Comparison of ENCODE assay signal across 9 mouse cellular contexts in genomic region chr12:77638266-77638665, GRCm38 (mm10).
A peak's percentile ranks its signal among the peaks of the same experiment; 100 is the strongest.
DNase-seq lines count a peak whose midpoint lies in the region; ATAC-seq and TF ChIP-seq lines count a peak whose summit lies in the region.
"Had no signal": no experiment of that assay in that cellular context is flagged by ENCODE, and none has a peak within 500 bp of the region (broad histone marks: within the 10 kb centered on the region; RNA-seq: fewer than 3 reads in every experiment).

No protein-coding gene starts in this region.

- no peaks in the 10 kb centered on the region for H3K9me3 ChIP-seq in midbrain, embryonic 14.5 days (ENCODE audit: control insufficient read depth, low read length)
- H3K9me3 ChIP-seq in midbrain, embryonic 10.5 days (replicated peaks), result no peaks in the 10 kb centered on the region
- no peaks in the 10 kb centered on the region for H3K9me3 ChIP-seq in intestine, embryonic 15.5 days

- H3K4me2 ChIP-seq in midbrain, embryonic 14.5 days (ENCODE audit: low read length), result no peak overlapping the region
- H3K4me2 ChIP-seq in intestine, embryonic 15.5 days (replicated peaks), result no peak overlapping the region

- no peak overlapping the region for H3K27ac ChIP-seq in midbrain, embryonic 14.5 days (replicated peaks; ENCODE audit: low read depth, low read length)
- H3K27ac ChIP-seq in midbrain, embryonic 10.5 days (replicated peaks), result no peak overlapping the region
- no peak overlapping the region for H3K27ac ChIP-seq in intestine, embryonic 15.5 days
- H3K27ac ChIP-seq: liver, embryonic 14.5 days had no signal

- no peak overlapping the region for H3K9ac ChIP-seq in midbrain, embryonic 14.5 days (replicated peaks; ENCODE audit: low read length)
- H3K9ac ChIP-seq in intestine, embryonic 15.5 days, result no peak overlapping the region
- H3K9ac ChIP-seq: liver, embryonic 14.5 days had no signal

- H3K27me3 ChIP-seq in midbrain, embryonic 14.5 days (ENCODE audit: control insufficient read depth, insufficient read depth, low read length), result no peaks in the 10 kb centered on the region
- no peaks in the 10 kb centered on the region for H3K27me3 ChIP-seq in midbrain, embryonic 10.5 days (ENCODE audit: low read depth, poor library complexity, severe bottlenecking)
- no peaks in the 10 kb centered on the region for H3K27me3 ChIP-seq in intestine, embryonic 15.5 days (replicated peaks)

- intact Hi-C loops in left cerebral cortex, postnatal 4 days (cut with DNase I), result no loop called here

- no peaks in the 10 kb centered on the region for H3K36me3 ChIP-seq in midbrain, embryonic 14.5 days (ENCODE audit: control insufficient read depth, insufficient read depth, low read length)
- no peaks in the 10 kb centered on the region for H3K36me3 ChIP-seq in midbrain, embryonic 10.5 days
- H3K36me3 ChIP-seq in intestine, embryonic 15.5 days, result no peaks in the 10 kb centered on the region

- no peak for ATAC-seq in midbrain, embryonic 14.5 days (ENCODE audit: low FRiP score, low TSS enrichment)
- no peak for ATAC-seq in intestine, embryonic 15.5 days

- TF ChIP-seq CTCF in brain, embryonic 14.5 days (IDR thresholded peaks at IDR 0.05; ENCODE audit: borderline replicate concordance, extremely low read depth, insufficient read depth, insufficient read length), result no peak

- H3K4me3 ChIP-seq in midbrain, embryonic 14.5 days (replicated peaks; ENCODE audit: low read depth, low read length), result no peak overlapping the region
- H3K4me3 ChIP-seq in midbrain, embryonic 10.5 days, result no peak overlapping the region
- H3K4me3 ChIP-seq in intestine, embryonic 15.5 days (replicated peaks), result no peak overlapping the region

- 71% methylated on average over 7 of the region's 7 CpGs for WGBS in midbrain, embryonic 14.5 days
- WGBS in midbrain, embryonic 10.5 days, result 80% methylated on average over 7 of the region's 7 CpGs
- 50% methylated on average over 7 of the region's 7 CpGs for WGBS in intestine, embryonic 15.5 days

- peak; percentile 26 for DNase-seq in midbrain, embryonic 14.5 days
- no peak for DNase-seq in midbrain, embryonic 10.5 days (ENCODE audit: low spot score)
- peak; percentile 61 for DNase-seq in brain, embryonic 14.5 days (ENCODE audit: low read depth)
- DNase-seq in gastrocnemius, postnatal 25 days, result peak; percentile 46
- peak; percentile 83 for DNase-seq in left cerebral cortex, postnatal 4 days
- no peak for DNase-seq in thymus, postnatal 4 days
- DNase-seq in spleen, postnatal 10 days (ENCODE audit: low spot score in 2 of 2), result no peak

- TF ChIP-seq POLR2A in brain, embryonic 14.5 days (IDR thresholded peaks at IDR 0.05; ENCODE audit: borderline replicate concordance, extremely low read depth, insufficient read depth, insufficient read length, poor library complexity, severe bottlenecking), result no peak

- H3K4me1 ChIP-seq in midbrain, embryonic 14.5 days (ENCODE audit: control insufficient read depth, insufficient read depth, low read length), result peaks cover 9% of the 10 kb centered on the region; the same call in 1 of the 2 replicates
- H3K4me1 ChIP-seq in midbrain, embryonic 10.5 days, result peaks cover 16% of the 10 kb centered on the region
- H3K4me1 ChIP-seq in intestine, embryonic 15.5 days (replicated peaks), result no peaks in the 10 kb centered on the region; the same call in 1 of the 2 replicates

Comparison
In these comparisons a context has a peak if more than half of its experiments do, and no peak if none do; other contexts are left out.
1. DNase-seq: peak in midbrain, embryonic 14.5 days (single experiment), brain, embryonic 14.5 days (single experiment), gastrocnemius, postnatal 25 days (single experiment) and left cerebral cortex, postnatal 4 days (single experiment); none in midbrain, embryonic 10.5 days (single experiment), thymus, postnatal 4 days (single experiment) and spleen, postnatal 10 days (0 of 2).